Mouse (Mus musculus) naive thymus-derived CD4-positive, alpha-beta T cell, adult 2 months (primary cell): ENCODE results near the gene Hist2h2ab.
"Not testable (repeated sequence)": the region's sequence is repeated elsewhere in the genome, so short reads cannot be mapped to it uniquely, and the experiment has no call there.

Source experiments
- DNase-seq: peaks from one replicate; pipeline ENCODE4 v3.0.0-alpha.2; 2011; ENCODE audit warnings: low read depth

Hist2h2ab gene

DNA sequence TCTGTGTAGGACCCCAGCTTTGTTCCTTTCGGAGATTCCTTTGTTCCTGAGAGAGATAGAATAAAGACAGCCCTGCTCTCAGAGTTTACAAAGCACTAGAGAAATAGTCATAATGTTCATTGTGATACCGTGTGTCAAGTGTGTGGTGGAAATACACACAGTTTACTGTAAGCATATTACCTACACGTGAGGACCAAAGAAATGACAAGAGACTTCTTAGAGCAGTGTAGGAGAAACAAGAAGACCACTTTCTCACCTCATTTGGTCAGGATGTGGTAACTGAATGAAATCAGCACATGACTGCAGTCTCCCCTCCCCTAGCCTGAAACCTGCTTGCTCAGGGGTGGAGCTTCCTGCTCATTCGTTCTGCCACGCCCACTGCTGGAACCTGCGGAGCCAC is 21.5 kb upstream of the Hist2h2ab start:
- peak; percentile 91 for DNase-seq

DNA sequence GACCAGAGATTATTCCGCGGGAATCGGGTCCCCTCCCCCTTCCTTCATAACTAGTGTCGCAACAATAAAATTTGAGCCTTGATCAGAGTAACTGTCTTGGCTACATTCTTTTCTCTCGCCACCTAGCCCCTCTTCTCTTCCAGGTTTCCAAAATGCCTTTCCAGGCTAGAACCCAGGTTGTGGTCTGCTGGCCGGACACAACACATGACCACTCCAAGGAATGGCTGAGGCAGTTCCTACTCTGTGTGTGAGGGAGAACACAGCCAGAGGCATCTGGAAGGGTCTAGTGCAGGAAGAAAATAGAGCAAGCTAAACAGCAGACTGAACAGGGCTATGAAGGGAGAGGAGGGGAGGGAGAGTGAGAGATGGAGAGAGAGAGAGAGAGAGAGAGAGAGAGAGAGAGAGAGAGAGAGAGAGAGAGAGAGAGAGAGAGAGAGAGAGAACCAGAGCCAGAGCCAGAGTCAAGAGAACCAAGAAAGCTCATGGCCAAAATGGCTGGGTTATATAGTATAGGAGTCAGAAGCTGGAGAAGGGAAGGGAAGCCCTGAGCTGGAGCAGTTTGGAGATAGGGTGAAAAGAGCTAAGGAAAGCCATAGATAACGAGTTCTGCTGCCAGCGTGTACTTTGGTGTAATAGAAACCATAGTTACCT is 20.9 kb upstream of the Hist2h2ab start:
- DNase-seq, result not testable (repeated sequence)

DNA sequence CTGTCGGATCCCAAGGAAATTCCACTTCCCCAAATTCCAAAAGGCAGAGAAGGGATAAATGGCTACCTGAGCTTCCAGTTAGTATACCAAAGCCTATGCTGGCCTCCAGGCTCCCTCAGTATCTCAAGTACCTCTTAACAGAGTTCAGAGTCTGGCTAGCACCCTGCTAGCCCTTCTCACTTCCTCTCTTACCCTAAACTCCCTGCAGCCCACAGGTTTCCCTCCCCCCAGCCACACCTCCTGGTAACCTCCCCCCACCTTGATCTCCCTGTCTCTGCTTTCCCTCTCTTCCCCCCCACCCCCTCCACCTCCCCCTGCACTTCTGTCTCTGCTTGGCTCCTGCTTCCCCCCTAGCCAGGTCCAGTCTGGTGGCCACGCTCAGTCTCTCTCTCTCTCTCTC is 19.9 kb upstream of the Hist2h2ab start:
- no peak for DNase-seq

DNA sequence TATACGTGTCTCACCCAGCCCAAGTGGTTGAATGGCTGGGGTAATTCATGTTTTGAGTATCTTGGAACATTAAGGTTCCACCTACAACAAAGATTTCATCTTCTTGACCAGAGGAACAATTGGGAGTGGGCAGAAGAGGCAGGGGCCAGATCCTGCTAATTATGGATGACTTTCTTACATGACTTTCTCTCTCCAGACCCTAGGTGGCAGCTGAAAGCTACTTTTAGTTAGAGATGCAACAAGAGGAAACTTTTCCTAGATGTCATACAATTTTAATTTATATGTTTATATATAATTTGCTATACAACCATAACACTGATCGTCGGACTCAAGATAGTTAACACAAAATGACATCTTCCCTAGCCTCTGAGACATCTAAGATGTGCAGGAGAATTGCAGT is 11.8 kb upstream of the Hist2h2ab start:
- peak; percentile 21 for DNase-seq

DNA sequence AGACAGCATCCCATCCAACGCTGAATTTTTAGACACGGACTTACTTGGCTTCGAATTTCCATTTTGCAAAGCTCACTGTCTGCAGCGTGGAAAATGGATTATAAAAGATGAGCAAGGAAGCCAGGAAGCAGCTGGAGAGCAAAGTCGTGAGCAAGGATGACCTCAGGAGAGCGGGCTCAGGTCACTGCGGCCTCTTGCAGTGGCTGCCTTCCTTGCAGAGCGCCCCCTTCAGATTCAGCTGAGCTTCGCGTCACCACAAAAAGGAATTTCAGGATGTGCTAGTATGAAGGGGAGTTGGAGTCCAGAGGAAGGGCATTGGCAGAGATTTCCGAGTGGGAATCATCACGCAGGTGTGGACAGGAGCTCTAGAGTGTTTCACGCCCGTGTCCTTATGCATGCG is 10.4 kb upstream of the Hist2h2ab start:
- DNase-seq, result no peak

DNA sequence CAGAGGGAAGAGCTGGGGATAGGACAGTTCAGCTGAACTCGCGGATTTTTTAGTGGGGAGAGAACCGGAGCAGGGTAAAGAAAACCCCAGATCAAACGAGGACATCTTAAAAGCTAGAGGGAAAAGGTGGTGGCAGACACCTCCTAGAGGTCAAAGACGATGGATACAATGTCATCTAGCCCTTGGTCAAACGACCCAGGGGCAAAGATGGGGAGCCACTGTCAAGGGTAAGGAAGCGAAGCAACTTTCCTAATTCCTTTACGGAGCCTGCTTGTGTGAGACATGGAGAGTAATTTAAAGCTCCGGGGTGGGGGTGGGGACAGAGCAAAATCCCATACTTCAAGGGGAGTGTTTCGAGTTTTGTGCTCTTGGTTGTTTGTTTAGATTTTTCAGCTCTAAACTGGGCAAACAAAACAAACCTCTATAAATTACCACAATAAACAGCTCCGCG is 449 bp upstream of the Hist2h2ab start:
- peak; percentile 78 for DNase-seq

DNA sequence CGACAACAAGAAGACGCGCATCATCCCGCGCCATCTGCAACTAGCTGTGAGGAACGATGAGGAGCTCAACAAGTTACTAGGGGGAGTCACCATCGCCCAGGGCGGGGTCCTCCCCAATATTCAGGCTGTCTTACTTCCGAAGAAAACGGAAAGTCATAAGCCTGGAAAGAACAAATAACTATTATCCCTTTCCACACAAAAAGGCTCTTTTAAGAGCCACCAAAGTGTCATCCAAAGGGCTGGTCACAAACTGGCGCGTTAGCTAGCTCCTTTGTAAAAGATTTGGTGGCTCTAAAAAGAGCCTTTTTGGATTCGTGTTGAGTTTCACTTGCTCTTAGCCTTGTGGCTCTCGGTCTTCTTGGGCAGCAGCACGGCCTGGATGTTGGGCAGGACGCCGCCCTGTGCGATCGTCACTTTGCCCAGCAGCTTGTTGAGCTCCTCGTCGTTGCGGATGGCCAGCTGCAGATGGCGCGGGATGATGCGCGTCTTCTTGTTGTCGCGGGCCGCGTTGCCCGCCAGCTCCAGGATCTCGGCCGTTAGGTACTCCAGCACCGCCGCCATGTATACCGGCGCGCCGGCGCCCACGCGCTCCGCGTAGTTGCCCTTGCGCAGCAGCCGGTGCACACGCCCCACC is 583 bp downstream of the Hist2h2ab start:
- peak; percentile 78 for DNase-seq

DNA sequence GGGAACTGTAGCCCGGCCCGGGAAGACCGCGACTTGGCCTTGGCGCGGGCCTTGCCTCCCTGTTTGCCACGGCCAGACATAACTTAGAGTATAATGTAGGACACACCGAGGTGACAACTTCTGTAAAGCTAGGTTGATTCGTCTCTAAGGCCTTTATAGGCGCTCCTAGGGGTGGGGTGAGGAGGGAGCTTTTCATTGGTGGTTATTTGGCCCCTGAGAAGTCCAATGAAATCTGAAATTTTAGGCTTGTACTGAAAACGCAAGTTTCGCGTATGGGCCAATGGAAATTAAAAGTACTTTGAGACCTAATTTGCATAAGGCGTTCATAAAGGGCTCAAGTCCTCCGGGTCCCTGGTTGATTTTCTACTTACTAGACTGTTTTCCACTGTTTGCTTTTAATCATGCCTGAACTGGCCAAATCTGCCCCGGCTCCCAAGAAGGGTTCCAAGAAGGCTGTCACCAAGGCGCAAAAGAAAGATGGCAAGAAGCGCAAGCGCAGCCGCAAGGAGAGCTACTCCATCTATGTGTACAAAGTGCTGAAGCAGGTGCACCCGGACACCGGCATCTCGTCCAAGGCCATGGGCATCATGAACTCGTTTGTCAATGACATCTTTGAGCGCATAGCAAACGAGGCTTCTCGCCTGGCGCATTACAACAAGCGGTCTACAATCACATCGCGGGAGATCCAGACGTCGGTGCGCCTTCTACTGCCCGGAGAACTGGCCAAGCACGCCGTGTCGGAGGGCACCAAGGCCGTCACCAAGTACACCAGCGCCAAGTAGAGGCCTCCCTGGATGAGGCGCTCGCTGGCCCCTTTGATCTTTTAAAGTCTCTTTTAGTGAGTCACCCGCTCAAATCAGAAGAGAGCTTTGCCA is 1.3 kb downstream of the Hist2h2ab start, which contains the start of the genes Hist2h2ac and Hist2h2be:
TSS of gene Hist2h2ac (minus strand) at position 116 of the 875 bp plus-strand sequence.
TSS of gene Hist2h2be (plus strand) at position 355 of the 875 bp plus-strand sequence.
- DNase-seq, result peak; percentile 96

DNA sequence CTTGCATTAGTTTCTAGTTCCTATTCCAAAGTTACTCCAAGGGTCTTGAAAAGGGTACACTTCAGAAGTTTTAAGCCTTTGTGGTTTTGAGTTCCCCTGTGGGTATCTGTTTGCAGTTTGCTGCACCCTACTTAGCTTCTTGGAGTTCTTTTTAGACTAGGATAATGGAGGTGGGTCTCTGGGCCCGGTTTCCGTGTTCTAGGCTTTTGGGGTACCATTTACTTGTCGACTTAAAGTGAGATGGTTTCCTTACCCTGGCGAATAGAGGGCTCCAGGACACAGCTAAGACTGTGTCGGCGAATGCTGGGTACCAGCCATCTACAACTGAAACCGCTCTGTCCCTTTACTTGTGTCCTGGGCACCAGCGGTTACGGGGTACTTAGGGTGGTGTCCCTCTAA is 2.0 kb downstream of the Hist2h2ab start:
- DNase-seq, result no peak

DNA sequence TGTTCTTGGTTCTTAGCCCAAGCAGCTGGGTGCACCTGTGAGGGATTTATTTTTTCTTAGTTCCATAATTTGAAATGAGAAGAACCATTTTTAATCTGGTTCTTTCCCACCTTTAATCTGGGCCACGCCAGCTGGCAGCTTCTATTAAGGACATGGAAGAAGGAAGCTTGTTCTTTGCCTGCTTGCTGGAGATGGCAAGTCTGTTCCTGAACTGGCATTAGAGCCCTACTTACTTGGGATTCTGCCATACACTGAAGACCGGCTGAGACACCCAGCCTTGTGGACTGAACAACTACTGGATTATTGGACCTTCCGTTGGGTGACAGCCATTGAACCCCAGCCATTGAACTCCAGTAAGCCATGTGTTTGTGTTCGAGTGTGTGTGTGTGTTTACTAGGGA is 3.1 kb downstream of the Hist2h2ab start:
- no peak for DNase-seq

DNA sequence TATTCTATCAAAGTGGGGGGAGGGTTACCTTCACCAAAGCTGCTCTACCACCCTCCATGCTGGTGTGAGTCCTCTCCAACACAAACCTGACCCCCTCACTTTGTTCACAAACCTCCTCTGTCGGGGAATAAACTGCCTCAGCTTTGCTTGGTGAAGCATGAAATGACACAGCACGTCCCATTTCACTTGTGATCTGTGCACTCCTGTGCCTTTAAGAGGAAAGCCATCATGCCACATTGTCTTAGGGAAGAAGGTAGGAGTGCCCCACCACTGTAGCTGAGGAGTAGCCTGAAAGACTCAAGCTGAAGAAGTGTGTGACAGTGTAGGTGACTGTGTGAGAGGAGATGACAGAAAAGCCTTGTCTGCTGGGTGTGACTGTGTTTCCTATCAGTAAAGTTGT is 5.8 kb downstream of the Hist2h2ab start:
- no peak for DNase-seq

DNA sequence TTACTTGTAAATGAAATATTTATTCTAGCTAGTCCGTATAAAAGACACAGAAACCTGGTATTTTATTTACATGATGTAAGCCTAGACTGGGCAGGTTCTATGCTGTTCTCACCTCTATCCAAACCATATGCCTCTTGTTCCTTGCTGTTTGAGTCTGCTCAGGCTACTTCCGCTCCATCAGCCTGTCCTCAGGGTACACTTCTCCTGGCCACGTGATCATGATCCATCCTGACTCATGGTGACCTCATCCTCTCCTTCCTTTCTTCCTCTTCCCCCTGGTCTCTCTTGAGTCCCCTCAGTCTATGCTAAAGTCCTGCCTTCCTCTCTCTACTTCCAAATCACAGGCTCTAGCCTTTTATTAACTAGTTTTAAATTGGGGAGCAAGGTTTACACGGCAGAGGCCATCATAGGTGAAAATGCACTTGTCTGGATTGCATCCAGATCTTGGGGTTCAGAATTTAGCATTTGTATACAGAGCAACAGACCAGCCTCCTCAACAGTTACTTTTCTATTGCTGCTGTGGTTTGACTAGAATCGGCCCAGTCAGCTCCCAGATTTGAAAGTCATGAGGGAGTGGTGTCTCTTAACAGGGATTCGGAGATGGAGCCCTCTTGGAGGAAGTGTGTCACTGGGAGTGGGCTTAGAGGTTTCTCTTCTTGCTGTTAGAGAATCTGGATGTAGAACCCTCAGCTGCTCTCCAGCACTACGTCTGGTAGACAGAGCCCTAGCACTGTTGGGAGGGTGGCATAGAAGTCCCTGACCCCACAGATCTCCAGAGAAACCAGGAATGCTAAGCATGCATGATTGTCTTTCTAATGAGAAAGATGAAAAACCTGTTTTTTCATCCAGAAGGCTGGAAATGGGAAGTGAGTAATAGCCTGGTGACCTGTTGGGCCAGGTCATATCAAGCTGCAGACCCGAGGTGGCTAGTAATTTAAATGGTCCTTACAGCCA is 7.3 kb downstream of the Hist2h2ab start:
- DNase-seq, result no peak

DNA sequence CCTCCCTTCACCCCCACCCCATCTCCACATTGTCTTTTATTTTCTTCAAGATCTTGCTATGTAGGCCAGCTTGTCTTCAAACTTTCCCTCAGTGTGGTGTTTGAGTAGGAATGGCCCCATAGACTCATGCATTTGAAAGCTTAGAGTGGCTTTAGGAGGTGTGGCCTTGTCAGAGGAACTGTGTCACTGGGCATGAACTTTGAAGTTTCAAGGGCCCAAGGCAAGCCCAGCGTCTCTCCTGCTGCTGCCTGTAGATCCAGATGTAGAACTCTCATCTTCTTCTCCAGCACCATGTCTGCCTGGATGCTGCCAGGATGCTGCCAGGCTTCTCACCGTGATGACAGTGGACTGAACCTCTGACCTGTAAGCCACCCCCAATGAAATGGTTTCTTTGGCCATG is 9.2 kb downstream of the Hist2h2ab start:
- no peak for DNase-seq

DNA sequence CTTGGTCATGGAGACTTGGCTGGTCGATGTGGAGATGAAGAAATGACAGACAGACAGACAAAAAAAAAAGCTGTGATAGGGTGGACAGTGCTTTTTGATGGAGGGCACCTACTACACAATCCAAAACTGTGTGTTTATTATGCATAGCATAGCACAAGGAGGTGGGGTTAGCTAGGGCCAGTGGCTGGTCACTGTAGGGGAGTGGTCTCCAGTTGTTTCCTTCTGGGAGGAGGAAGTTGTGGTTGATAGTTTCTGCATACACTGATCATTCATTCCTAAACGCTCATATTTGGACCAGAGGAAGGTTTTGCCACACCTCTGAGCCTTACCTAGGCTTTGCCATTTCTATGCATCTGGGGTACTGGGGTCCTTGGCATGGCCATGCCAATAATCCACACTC is 10.7 kb downstream of the Hist2h2ab start:
- DNase-seq, result no peak

DNA sequence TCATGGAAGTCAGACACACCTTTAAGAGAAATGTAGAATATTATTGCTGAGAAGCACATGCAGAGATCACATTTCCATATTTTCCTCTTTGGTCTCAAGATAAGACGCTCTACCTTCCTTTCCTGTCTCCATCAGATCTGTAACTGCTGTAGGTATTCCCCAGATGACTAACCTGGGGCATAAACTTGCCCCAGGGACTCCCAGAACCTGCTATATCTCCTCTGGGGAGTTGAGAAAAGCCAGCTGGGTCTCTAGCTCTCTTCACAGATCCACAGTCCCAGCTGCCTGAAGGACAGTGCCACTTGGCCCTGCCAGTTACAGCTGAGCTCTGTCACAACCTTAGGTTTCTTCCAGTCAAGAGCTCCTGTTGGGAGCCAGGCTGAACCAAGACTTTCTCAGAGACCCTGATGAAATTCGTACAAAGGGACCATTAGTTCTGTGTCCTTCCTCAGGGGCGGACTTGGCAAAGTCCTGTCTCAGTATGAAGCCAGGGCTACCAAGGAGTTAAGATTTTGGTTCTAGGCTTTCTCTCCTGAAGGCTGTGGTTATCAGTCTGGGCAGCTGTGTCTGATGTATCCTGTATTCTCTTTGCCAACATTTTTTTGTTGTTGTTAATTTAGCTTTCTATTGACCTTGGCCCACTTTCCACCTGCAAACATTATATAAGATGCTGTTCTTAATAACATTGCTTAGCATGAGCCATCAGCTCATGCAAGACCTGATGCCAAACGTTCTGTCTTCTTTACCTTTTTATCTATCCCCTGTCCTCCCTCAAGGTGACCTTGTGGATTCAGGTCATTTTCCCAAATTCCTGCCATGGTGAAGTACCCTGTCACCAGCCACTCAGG is 11.5 kb downstream of the Hist2h2ab start:
- no peak for DNase-seq

DNA sequence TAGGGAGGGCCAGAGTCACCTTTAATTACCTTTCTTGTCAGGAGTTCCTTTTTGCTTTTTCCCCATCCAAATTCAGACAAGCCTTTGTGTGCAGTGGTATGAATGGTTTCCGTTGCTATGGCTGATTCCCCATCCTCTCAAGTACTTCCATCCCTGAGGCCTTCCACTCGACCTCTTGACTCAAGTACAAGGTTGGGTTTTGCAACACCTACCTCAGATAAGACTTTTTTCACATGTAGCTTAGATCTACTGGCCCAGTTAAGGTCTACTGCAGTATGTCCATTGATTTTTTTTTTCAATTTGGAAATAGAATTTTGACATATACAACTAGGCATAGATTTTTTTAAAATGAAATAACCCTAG is 12.1 kb downstream of the Hist2h2ab start:
- no peak for DNase-seq

DNA sequence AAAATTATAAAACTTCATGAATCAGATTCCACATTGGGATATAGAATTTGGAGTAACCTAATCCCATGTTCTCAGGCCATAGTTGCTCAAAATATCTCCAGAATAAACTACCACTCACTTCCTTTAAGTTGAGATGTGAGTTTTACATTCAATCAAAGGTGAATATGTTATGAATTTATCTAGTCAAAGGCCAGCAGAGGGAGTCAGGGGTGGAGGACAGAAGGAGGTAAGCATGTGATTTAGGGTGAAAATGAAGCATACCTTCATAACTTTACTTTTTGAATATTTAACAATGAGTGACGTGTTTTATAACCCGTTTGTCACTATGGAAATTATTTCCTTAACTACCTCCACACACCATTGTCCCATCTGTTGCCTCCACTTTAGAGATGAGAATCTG is 15.2 kb downstream of the Hist2h2ab start:
- DNase-seq, result peak; percentile 61

DNA sequence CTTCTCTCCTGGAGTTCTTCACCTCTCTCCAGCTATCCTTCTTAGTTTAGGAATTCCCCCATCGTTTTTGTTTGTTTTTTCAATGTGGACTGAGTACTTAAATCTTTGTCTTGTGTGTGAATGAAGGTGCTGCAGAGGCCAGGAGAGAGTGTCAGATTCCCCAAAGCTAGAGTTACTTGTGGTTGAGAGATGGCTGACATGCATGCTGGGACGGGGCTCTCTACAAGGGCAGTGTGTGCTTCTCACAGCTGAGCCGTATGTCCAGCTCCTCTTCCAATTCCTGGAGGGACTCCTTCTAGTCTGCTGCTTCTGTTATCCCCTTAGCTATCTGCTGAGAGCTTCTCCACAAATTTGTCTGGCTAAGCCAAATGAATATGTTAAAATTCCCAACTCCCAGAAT is 16.2 kb downstream of the Hist2h2ab start:
- DNase-seq, result no peak

DNA sequence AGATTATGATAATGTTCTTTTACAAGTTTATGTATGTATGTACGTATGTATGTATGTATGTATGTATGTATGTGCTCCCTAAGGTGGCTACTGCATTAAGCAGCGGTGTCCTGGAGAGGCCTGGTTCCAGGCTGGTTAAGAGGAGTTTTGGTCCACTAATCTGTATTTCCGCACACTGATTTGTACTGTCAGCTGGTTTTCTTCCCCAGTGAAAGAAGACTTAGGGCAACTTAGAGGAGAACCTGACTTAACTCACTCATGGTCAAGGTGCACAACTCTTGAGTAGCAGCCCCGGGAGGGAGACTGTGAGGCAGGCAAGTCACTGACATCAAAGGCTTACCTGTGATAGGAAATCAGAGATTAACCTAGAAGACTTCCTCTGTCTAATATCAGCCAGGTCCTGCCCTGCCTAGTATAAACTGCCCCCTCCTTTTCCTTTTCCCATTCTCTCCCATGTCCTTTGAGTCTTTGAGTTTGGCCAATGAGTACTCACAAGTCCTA is 17.2 kb downstream of the Hist2h2ab start:
- DNase-seq, result no peak

DNA sequence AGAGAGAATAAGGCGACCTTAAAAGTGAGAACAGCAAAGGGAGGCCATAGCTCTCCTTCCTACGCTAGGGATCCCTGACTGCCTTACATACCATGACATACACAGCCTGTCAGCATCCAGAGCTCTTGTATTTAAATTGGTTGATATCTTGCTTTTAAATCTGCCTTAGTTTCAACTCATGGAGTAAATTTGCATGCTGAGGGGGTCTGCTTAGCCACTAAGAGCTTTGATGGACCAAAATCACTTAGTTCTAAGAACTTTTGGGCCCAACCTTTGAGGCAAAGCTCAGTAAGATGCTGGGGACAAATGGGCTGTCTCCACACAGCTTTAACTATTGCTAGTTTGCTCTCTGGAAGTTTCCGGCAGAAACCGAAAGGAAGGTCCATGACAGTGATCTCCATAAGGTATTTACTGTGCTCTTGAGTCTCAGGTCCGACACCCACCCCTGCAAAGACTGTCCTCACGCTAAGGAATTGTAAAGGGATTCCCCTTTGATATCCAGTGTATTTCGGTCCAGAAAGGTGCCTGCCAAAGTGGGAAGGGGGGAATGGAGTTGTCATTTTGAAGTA is 17.8 kb downstream of the Hist2h2ab start:
- DNase-seq, result no peak
